Mouse (Mus musculus) erythroblast, embryonic 14.5 days (primary cell): ENCODE measurements around the gene Otog.

Experiments
- GATA1 ChIP-seq: IDR thresholded peaks from 2 replicates; pipeline ENCODE4 v1.6.1; 2012; ENCODE audit warnings: low read length, inconsistent platforms, mixed read lengths
- TAL1 ChIP-seq: IDR thresholded peaks from 3 replicates; pipeline ENCODE4 v1.6.1; 2012; ENCODE audit warnings: low read length, inconsistent platforms, mixed read lengths

- TF ChIP-seq TAL1 (no peak), GATA1 (no peak)
These were observed 2.4 kb upstream of the Otog start, which contains the start of gene Ush1c for GRCm38 (mm10) chr7:46238346-46238745.
